Mouse (Mus musculus) heart, postnatal 0 days (tissue): ENCODE measurements around the gene Wscd1.

ENCODE experiments used
- CTCF ChIP-seq: IDR thresholded peaks from 2 replicates; pipeline ENCODE4 v1.5.1; 2016; ENCODE audit warnings: antibody characterized with exemption, control low read depth, low read depth
- EP300 ChIP-seq: IDR thresholded peaks from 2 replicates; pipeline ENCODE4 v1.6.1; 2016; ENCODE audit warnings: antibody characterized with exemption, low read depth

- no peak for TF ChIP-seq EP300
- TF ChIP-seq CTCF, result no peak
Observed at GRCm38 (mm10) chr11:71788209-71788608, 38.5 kb downstream of the Wscd1 start.
